Mouse (Mus musculus) induced T-regulatory cell, adult 2 months (primary cell): Measurements from ENCODE around the gene Ndufa10.

Experiments used
- DNase-seq: peaks from one replicate; pipeline ENCODE4 v3.0.0-alpha.2; 2012; ENCODE audit warnings: low read depth

Ndufa10 gene

GRCm38 (mm10) chr1:92431420-92431819 lies 42.2 kb downstream of the Ndufa10 start:
- no peak for DNase-seq

- DNase-seq, result no peak
Measured at GRCm38 (mm10) chr1:92430991-92431390, 42.7 kb downstream of the Ndufa10 start.

GRCm38 (mm10) chr1:92424714-92425113 lies 48.9 kb downstream of the Ndufa10 start:
- no peak for DNase-seq

- DNase-seq, result no peak
Measured at GRCm38 (mm10) chr1:92405131-92405530, 68.5 kb downstream of the Ndufa10 start.

- no peak for DNase-seq
Measured at GRCm38 (mm10) chr1:92400556-92400955, 73.1 kb downstream of the Ndufa10 start.

GRCm38 (mm10) chr1:92398601-92399000 lies 75.1 kb downstream of the Ndufa10 start:
- DNase-seq, result no peak

- no peak for DNase-seq
Measured at GRCm38 (mm10) chr1:92397511-92398051, 76.1 kb downstream of the Ndufa10 start.

GRCm38 (mm10) chr1:92394279-92394678 lies 79.4 kb downstream of the Ndufa10 start:
- no peak for DNase-seq

GRCm38 (mm10) chr1:92393166-92393565 lies 80.5 kb downstream of the Ndufa10 start:
- DNase-seq, result no peak
